Mouse (Mus musculus): Measurements from ENCODE around the gene Olfr994.

Gene Olfr994

DNA sequence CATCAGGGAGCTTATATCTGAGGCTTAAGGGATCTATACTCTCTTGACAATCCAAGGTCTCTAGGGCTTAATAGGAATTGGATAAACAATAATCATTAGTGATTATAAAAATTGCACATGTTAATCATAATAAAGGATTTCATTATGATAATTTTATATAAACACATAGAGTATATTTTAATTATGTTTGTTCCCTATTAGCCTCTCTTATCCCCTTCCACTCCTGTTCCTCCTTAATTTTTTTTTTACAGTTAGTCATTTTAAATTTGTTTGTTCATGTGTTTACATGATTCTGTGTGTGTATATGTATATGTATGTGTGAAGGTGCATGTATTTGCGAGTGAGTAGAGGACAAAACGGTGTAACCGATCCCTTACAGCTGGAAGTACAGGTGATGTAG lies at the start of gene Olfr994:
Gene Olfr994, minus strand, starts transcription at position 101 of the 400 bp plus-strand sequence.
- DNase-seq (ENCODE audit: low read depth, low spot score) = no peak

DNA sequence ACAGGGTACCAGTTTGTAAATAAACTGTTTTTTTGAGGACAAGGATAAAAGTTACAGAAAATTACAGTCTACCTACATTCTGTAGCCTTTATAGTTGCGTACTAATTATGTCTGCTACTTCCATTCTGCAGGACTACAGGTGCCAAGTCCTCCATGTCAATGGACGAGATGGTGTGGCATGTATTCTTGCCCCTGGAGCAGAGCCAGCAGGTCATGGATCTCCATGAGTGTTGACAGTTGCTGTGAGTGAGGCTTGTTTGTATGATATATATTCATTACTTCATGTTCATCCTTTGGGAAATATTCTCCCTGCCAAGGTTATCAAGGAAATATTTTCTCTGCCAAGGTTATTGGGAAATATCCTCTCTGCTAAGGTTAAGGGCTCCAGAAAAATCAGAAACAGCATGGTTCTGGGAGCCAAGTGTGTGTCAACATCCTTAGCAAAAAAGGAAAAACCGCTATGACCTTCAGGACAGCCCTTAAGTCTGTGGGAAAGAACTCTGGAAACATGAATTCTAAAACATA lies 30.6 kb upstream of the Olfr994 start:
- DNase-seq (ENCODE audit: low read depth, low spot score) = no peak

DNA sequence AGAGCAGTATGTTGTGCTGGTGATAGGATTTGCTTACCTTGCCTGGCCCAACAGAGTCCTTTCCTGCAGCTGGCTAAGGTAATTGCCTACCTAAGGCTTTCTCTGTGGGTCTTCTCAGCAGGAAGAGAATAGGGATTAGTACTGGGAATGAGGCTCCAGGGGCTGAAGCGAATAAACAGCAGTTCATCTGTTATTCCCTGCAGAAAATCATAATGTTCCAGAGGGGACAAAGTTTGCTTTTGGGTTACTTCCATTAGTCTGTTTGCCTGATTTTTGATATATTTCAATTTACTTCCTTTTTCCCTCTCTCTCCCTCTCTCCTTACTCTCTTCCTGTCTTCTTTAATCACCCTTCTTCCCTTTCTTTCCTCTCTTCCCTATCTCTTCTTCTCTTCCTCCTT lies 7.3 kb upstream of the Olfr994 start, which contains the start of gene Olfr995:
Gene Olfr995, minus strand, starts transcription at position 101 of the 400 bp plus-strand sequence.
- DNase-seq (ENCODE audit: low read depth, low spot score) = no peak

DNA sequence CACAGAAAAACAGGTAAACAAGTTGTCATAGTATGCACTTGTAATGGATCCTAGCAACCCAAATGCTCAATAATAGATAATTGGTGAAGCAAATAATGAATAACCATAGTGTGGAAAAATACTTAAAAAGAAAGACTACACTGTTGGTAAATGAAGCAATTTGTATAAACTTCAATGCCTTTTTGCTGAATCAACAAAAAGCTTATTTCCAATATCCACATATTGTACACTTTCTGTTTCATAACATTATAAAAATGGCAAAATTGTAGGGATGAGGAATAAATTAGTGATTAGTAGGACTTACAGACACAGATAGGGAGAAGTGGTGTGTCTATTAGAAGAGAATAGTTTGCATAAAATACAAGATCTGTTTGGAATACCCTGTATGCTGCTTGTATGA lies 6.3 kb upstream of the Olfr994 start:
- no peak for DNase-seq (ENCODE audit: low read depth, low spot score)

DNA sequence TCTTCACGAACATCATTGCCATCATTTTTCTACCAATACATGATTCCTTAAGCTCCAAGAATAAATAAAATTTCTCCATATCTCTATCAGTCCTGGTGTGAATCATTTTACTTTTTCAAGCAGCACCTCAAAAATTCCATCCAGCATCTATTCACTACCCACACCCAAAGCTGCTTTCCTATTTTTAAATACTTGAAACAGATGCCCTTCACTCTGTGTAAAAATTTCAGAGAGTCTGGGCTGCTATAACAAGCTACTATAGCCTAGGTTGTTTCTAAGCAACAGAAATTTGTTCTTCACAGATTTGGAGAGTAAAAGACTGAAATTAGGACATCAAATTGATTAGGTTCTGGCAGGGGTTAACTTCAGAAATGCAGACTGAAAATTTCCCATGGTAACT lies 10.4 kb downstream of the Olfr994 start:
- DNase-seq (ENCODE audit: low read depth, low spot score) = no peak

DNA sequence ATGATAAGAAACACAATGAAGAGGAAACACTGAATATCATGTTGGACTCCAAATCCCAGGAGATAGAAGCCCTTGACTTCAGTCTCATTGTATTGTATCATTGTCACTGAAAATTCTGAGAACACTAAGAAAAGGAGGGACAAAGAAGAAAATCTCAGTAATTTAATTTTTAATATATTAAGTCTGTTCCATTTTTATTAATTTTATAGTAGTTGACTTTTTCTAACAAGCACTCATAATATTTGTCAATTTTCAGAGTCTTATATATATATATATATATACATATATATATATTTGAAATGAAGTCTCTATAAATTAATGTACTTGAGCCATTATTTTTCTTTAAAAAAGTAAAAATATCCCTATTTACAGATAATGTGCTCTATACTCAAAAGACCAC lies 21.5 kb downstream of the Olfr994 start, which contains the start of gene Olfr993:
Gene Olfr993, minus strand, starts transcription at position 101 of the 400 bp plus-strand sequence.
- no peak for DNase-seq (ENCODE audit: low read depth, low spot score)

DNA sequence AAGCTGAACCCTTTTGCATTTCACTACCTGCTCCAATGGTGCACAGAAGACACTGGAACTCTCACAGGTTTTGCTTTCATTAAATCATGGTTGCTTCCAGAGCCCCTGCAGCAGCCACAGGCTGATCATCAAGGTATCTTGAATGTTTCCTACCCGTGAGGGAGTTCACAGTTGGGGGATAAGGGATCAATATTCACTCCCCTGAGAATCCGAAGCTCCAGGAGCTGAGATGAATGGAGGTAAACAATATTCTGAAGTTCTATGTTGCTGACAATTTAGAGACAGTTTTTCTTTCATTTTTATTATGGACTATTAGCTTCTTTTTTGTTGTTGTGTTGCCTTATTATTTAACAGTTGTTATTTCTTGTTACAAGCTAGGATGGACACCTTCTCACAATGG lies 26.9 kb downstream of the Olfr994 start, which contains the start of gene Olfr992:
Gene Olfr992, minus strand, starts transcription at position 101 of the 400 bp plus-strand sequence.
- no peak for DNase-seq (ENCODE audit: low read depth, low spot score)

All from A20 (cell line).